Mouse (Mus musculus) right cerebral cortex, postnatal 10 days (tissue): ENCODE measurements around the gene Dennd1c.
"Not testable (repeated sequence)": the region's sequence is repeated elsewhere in the genome, so short reads cannot be mapped to it uniquely, and the experiment has no call there.

Source experiments
- DNase-seq, 2 experiments: peaks; one replicate each; pipeline ENCODE4 v3.0.0; 2021; ENCODE audit warnings: low spot score in 2 of 2

The Dennd1c gene

GRCm38 (mm10) chr17:57095855-57096622 is 17.7 kb upstream of the Dennd1c start:
- DNase-seq, result no peak

- DNase-seq, result no peak
Measured at GRCm38 (mm10) chr17:57094222-57094621, 15.9 kb upstream of the Dennd1c start.

GRCm38 (mm10) chr17:57087049-57087832 is 8.9 kb upstream of the Dennd1c start, which contains the start of gene Tubb4a:
TSS of gene Tubb4a (minus strand) at chr17:57087782.
- DNase-seq, result peak; percentile 93 to 94

GRCm38 (mm10) chr17:57085970-57086757 is 7.8 kb upstream of the Dennd1c start:
- peak; percentile 54 to 57 for DNase-seq

GRCm38 (mm10) chr17:57082481-57082880 is 4.2 kb upstream of the Dennd1c start:
- DNase-seq, result no peak

GRCm38 (mm10) chr17:57081234-57081842 is 3.0 kb upstream of the Dennd1c start:
- no peak for DNase-seq

- DNase-seq, result no peak
Measured at GRCm38 (mm10) chr17:57079919-57080318, 1.6 kb upstream of the Dennd1c start.

GRCm38 (mm10) chr17:57076916-57077315 is 1.4 kb downstream of the Dennd1c start:
- no peak for DNase-seq

GRCm38 (mm10) chr17:57070699-57071098 is 7.6 kb downstream of the Dennd1c start:
- no peak for DNase-seq

- DNase-seq, result no peak
Measured at GRCm38 (mm10) chr17:57070272-57070671, 8.0 kb downstream of the Dennd1c start.

GRCm38 (mm10) chr17:57066908-57067307 is 11.4 kb downstream of the Dennd1c start:
- DNase-seq, result no peak

- DNase-seq, result no peak
Measured at GRCm38 (mm10) chr17:57063031-57063430, 15.3 kb downstream of the Dennd1c start.

- DNase-seq, result no peak
Measured at GRCm38 (mm10) chr17:57062548-57062947, 15.8 kb downstream of the Dennd1c start.

GRCm38 (mm10) chr17:57062011-57062521 is 16.2 kb downstream of the Dennd1c start:
- DNase-seq, result no peak

GRCm38 (mm10) chr17:57061069-57061468 is 17.2 kb downstream of the Dennd1c start:
- DNase-seq, result no peak

- DNase-seq, result peak; percentile 96 to 97
Measured at GRCm38 (mm10) chr17:57060231-57060801, 18.0 kb downstream of the Dennd1c start.

GRCm38 (mm10) chr17:57059486-57059977 is 18.8 kb downstream of the Dennd1c start, which contains the start of gene Slc25a23:
TSS of gene Slc25a23 (minus strand) at chr17:57059863.
- DNase-seq, result peak; percentile 91 to 93

- DNase-seq, result peak; percentile 64 to 65
Measured at GRCm38 (mm10) chr17:57058891-57059485, 19.3 kb downstream of the Dennd1c start, which contains the start of gene Crb3. TSS of gene Crb3 (plus strand) at chr17:57059105.

GRCm38 (mm10) chr17:57056246-57056645 is 22.1 kb downstream of the Dennd1c start:
- DNase-seq, result no peak

- DNase-seq, result not testable (repeated sequence)
Measured at GRCm38 (mm10) chr17:57051679-57052078, 26.6 kb downstream of the Dennd1c start.
